Mouse (Mus musculus) olfactory bulb, adult 2 months (tissue): ENCODE measurements around the gene Brca1.

ENCODE experiments used
- CTCF ChIP-seq: fragments of 200-500 bp; IDR thresholded peaks from 2 replicates; pipeline ENCODE4 v1.5.1; 2012; ENCODE audit warnings: low read depth, mild to moderate bottlenecking, low read length, moderate library complexity; ENCODE audit not compliant: insufficient read depth
- POLR2A ChIP-seq: fragments of 200-500 bp; IDR thresholded peaks from 2 replicates; pipeline ENCODE4 v1.6.1; 2012; ENCODE audit warnings: mild to moderate bottlenecking, low read depth, low read length, moderate library complexity; ENCODE audit not compliant: insufficient read depth

DNA sequence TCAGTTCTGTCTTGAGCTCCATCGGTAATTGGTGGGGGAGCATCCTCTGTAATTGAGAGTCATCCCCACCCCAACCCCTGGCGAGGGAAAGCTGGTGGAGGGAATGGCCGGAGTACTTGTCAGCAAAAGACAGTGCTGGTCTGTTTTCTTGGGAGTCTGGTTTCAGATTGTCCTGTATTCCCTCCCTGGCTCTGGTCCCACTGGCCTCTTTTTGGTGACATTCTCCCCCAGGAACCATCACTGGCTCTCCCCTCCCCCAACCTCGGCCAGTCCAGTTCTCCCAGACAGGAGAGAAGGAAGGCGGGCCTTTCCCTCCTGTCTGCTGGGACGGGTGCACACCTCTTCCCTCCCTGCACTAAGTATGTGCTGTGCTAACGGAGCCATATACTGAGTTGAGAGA, 79.4 kb downstream of the Brca1 start:
- no peak for TF ChIP-seq POLR2A
- TF ChIP-seq CTCF: no peak
